Mouse (Mus musculus): Measurements from ENCODE around the gene Tmem97.

DNA sequence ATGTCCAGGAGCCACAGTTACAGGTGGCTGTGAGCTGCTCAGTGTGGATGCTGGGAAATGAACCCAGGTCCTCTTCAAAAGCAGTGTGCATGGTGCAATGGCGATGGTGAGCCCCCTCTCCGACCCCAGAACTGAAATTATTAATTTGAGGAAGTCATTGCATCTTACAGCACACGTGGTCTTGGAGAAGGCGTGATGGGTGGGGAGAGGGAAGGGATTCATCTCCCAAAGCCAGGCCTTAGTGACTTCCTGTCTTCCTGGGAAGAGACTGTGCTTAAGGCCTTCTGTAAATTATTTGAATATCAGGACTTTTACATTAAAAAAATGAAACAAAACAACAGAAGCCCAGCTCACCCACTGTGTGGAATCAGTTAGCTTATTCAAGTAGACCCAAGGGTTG is 5.5 kb upstream of the Tmem97 start:
- TF ChIP-seq CTCF (IDR thresholded peaks at IDR 0.05; ENCODE audit: low read depth), result no peak
- no peak for TF ChIP-seq EP300 (optimal IDR thresholded peaks at IDR 0.05)

Data from stomach, postnatal 0 days (tissue).